Mouse (Mus musculus) mature B cell (primary cell): ENCODE measurements around the gene Arsb.
"Not testable (repeated sequence)": the region's sequence is repeated elsewhere in the genome, so short reads cannot be mapped to it uniquely, and the experiment has no call there.

Source experiments
- in situ Hi-C: fragments of 300-500 bp; cut with MboI; formaldehyde crosslinking; loops from 2 replicates; pipeline ENCODE4 v1.14.3; 2019

Gene Arsb

DNA sequence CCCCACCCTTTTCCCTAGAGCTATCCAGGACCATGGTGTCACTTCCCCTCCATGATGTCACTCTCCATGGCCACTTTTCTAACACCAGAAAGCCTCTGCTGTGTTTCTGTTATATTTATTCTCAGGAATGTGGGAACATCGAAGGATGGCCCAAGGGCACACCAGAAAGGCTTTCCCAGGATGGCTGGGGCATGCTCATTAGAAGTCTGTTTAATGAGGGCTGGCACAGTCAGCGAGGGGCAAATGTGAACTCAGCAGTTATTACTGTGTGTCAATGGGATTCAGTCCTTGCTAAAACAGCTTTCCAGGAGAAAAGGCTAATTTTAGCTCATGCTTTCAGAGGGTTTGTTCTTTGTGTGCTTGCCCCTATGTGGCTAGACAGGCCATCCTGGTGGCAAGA, 213.1 kb downstream of the Arsb start:
- in situ Hi-C loops = no loop called here

DNA sequence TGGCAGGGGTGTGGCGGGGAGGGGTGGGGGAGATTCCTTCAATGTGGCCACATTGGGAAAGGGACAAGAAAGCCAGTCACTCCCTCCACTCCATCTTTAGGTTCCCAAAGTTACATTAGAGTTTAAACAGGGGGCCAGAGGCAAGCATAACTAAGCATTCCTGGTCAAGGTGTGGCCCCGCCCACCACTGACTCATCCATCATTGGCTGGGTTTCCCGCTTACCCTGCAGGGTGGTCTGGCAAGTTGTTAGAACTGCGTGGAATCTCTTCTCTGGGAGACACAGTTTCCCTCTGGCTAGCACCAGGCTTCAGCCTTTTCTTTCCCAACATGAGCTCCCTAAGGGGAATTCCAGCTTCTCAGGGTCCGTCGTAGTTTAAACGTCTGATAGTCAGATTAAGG, 213.8 kb downstream of the Arsb start:
- in situ Hi-C loops = no loop called here

DNA sequence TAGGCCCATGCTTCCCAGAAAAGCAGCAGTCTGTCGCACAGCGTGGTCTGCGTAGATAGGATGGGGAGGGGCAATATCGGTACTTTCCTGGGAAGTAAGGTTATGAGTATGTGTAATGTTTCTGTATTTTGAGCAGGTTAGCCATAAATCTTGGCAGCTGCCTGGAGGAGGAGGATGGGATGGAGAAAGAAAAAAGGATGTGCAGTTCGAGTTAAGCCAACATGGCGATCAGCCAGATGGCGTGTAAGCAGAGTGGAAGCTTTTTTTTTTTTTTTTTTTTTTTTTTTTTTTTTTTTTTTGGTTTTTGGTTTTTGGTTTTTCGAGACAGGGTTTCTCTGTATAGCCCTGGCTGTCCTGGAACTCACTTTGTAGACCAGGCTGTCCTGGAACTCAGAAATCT, 214.3 kb downstream of the Arsb start:
- in situ Hi-C loops = not testable (repeated sequence)

DNA sequence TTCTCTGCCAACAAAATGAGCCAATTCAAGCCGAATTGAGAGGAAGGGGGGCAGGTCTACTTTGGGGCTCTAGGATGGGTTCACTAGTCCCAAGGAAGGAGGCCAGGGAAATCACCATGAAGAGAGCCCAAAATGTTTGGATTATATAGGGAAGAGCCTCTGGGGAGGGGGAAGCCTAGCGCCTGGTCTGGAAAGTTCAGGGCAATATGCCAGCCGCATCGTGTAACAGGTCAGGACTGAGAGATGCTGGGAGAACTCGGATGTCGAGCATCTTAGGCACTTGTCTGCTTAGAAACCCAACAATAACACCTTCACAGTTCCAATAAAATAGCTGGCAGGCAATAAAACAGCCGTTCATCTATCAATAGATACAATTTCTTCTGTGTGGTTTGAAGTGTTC, 216.2 kb downstream of the Arsb start:
- in situ Hi-C loops = no loop called here

DNA sequence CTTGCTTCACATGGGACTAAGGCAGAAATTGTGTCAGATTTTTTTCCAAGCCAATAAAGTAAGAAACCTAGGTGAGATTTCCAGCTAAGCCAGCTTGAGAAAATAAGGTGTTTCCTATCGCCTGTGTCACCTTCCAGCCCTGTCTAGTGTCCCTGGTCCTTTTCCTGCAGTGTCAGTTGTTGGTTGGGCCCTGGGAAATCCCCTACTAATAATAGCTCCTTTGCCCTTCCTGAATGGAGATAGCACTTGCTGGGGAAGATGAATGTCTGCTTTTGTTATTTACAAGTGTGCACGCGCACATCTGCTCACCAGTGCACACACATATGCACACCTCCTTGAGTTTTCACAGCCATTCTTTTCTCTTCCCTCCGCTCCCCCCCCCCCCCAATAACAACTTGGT, 217.8 kb downstream of the Arsb start:
- in situ Hi-C loops = no loop called here

DNA sequence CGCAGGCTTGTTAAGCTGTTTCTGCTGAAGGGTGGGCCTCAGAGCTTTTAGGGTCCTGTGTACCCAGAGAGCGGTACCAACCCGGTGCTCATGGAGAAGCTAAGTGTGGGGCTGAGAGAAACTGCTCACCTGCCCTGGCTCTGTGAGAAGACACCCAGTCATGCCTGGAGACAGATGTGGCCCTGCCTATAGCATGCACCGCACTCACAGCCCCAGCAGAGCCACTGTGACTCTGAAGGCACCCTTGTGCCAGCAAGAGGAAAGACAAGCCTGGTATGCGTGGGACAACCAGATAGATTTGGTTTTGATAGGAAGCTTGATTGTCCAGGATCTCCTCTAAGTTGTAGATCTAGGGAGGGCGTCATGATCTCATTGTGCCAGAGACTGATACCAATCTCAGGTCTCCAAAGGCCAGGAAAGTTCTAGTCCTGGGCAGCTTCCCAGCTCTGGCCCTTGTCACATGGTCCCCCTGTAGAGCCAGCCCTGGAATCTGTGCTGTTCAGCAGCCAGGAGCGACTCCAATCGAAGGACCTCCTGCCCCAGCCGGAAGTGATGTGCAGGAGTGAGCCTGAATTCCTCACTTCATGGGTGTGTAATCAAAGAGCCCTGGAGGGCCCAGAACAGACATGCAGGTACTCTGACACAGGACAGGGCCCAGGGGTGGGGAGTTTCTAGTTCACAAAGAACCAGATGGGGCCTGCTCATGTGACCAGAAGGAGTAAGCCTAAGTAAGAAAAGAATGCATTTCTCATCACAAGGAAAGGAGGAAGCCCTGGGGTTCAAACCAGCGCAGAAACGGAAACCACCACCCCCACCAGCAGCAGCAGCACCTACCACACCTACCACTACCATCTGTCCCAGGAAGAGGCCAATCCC, 218.5 kb downstream of the Arsb start:
- in situ Hi-C loops = no loop called here

DNA sequence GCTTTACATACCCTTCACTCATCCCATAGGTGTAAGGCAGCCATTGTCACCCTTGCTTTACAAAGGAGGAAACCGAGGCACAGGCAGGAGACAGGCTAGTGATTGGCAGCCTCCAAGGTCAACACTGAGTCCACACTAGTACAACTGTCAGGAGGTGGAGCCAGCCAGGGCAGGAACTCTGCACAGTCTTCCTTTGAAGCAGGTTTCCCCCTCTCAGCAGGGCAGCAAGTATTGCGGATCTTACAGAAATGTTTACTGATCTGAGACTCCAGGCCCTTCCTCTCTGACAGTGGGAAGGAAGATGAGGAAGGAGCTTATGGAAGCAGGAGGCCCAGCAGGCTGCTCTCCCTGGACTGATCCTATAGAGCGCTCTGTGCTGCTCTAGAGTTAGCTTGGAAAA, 219.4 kb downstream of the Arsb start:
- in situ Hi-C loops = no loop called here

DNA sequence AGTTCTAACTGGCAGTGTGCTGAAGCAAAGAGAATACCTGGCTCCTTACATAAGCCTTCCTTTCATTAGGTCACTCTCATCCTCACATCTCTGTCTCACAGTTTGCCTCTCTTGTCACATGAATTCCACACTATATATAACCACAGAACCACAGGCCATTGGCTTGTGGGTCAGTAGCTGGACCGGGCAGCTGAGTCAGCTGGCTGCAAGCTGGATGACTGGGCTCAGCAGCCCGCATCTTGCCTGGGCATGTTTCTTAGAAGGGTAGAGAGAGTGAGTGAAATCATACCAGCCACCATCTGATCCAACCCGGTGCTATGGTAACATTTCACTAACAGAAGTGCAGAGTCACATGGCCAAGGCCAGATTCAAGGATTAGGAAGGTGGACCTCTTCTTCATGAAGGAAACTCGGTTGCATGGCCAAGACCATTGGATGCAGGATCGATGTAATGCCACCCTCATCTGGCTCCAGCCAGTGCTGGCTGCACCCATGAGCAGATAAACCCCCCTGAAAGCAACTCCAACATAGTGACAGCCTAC, 221.0 kb downstream of the Arsb start:
- in situ Hi-C loops = no loop called here
